Mouse (Mus musculus) E14TG2a.4 (cell line): ENCODE data around the gene March10.

Experiments used
- CTCF ChIP-seq: conservative IDR thresholded peaks from 2 replicates; pipeline ENCODE4 v1.5.1; 2014; ENCODE audit warnings: low read length
- NANOG ChIP-seq: IDR thresholded peaks from 2 replicates; pipeline ENCODE4 v1.6.1; 2014; ENCODE audit warnings: borderline replicate concordance, low read length, mixed read lengths

GRCm38 (mm10) chr11:105484993-105485392 is 28.5 kb upstream of the March10 start:
- TF ChIP-seq NANOG (no peak), CTCF (no peak)
